Mouse (Mus musculus): Measurements from ENCODE around the gene Pde6h.

- no peak for TF ChIP-seq CTCF (IDR thresholded peaks at IDR 0.05; ENCODE audit: low read depth)
- TF ChIP-seq EP300 (IDR thresholded peaks at IDR 0.05; ENCODE audit: low read depth), result no peak
Measured at GRCm38 (mm10) chr6:136922080-136922479, 1.6 kb upstream of the Pde6h start, which contains the start of gene Erp27.

Measured in heart, postnatal 0 days (tissue).